Mouse (Mus musculus) mammary gland, adult 2 months (tissue): Measurements from ENCODE around the gene Neto2. TPM values are rescaled to one million over a fixed set of nuclear protein-coding genes. Genes with fewer than 3 reads are reported as not detected.

Source experiments
- polyA plus RNA-seq: library from polyadenylated mRNA; depleted of rRNA; stranded (reverse); fragments of >200 nt; gene quantifications from 2 replicates; pipeline ENCODE4 v1.2.3, GENCODE M21; 2012; ENCODE audit warnings: low replicate concordance; rRNA removed

The Neto2 gene
- 0.35 and 0.57 TPM in 2 replicates for polyA plus RNA-seq

GRCm38 (mm10) chr8:85700751-85701351 is at the start of gene Neto2:
Gene Neto2, minus strand, starts transcription at chr8:85700924.

Other genes starting within 250 kb of the Neto2 start
- 63.5 and 133 TPM in 2 replicates for gene Gpt2, start 208.3 kb downstream of the Neto2 start, polyA plus RNA-seq
- 3.8 and 8.9 TPM in 2 replicates for gene Dnaja2, start 145.6 kb downstream of the Neto2 start, polyA plus RNA-seq
- gene Itfg1, start 140.0 kb upstream of the Neto2 start, polyA plus RNA-seq, result 16.3 and 20.5 TPM in 2 replicates
- gene Phkb, start 140.0 kb upstream of the Neto2 start, polyA plus RNA-seq, result 5.9 and 27.5 TPM in 2 replicates